Mouse (Mus musculus): ENCODE measurements around the gene 1700020A23Rik. TPM values are rescaled to one million over a fixed set of nuclear protein-coding genes. Genes with fewer than 3 reads are reported as not detected.
A peak's percentile ranks its signal among the peaks of the same experiment; 100 is the strongest.

Gene 1700020A23Rik
- polyA plus RNA-seq, 1 experiment from 2014 or later: 0.25 TPM

DNA sequence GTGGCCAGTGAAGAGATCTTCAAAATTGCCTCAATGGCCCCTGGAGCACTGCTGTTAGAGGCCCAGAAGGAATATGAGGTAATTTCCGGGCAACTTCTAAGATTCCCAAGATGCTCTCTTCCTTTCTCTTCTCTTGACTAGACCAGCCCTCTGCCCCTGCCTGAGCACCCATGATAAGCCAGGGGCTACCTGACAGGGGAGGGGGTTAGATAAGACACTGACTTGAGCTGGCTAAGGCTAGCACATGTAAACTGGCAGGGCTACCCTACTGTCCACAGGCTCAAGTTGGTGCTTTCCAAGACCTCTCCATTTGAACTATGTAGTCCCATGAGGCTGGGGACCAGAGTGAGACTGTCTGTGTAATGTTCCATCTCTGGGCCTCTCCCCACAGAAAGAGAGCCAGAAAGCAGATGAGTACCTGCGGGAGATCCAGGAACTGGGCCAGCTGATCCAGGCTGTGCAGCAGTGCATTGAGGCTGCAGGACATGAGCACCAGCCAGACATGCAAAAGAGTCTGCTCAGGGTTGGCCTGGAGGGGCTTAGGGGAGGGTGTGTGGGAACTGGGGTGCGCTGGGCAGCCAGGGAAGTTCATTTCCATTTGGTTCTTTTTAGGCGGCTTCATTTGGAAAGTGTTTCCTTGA lies 34.9 kb downstream of the 1700020A23Rik start:
- WGBS: 89% methylated on average over 4 of the region's 4 CpGs
- no peak overlapping the region for H3K27ac ChIP-seq
- no peaks in the 10 kb centered on the region for H3K4me1 ChIP-seq
- no peak for ATAC-seq
- H3K9me3 ChIP-seq (replicated peaks): no peaks in the 10 kb centered on the region
- no peak overlapping the region for H3K9ac ChIP-seq
- H3K4me3 ChIP-seq: no peak overlapping the region
- no peak overlapping the region for H3K4me2 ChIP-seq
- H3K27me3 ChIP-seq: no peaks in the 10 kb centered on the region
- peaks cover 74% of the 10 kb centered on the region for H3K36me3 ChIP-seq (ENCODE audit: poor library complexity, severe bottlenecking)

DNA sequence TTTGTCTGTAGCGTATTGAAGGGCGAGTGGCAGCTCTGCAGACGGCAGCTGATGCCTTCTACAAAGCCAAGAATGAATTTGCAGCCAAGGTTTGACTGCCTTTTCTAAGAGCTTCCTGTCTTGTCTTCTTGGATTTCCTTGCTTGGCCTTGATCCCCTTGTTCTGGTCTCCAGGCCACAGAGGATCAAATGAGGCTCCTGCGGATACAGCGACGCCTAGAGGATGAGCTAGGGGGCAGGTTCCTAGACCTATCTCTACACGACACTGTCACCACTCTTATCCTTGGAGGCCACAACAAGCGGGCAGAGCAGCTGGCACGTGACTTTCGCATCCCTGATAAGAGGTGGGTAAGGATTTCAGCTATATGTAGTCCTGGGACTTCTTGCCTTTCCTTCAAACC lies 37.1 kb downstream of the 1700020A23Rik start:
- H3K4me1 ChIP-seq: no peaks in the 10 kb centered on the region
- 87% methylated on average over 10 of the region's 10 CpGs for WGBS
- H3K27ac ChIP-seq: no peak overlapping the region
- H3K9ac ChIP-seq: no peak overlapping the region
- H3K4me2 ChIP-seq: no peak overlapping the region
- H3K27me3 ChIP-seq: no peaks in the 10 kb centered on the region
- ATAC-seq: no peak
- no peak overlapping the region for H3K4me3 ChIP-seq
- H3K36me3 ChIP-seq (ENCODE audit: poor library complexity, severe bottlenecking): peaks cover 83% of the 10 kb centered on the region
- no peaks in the 10 kb centered on the region for H3K9me3 ChIP-seq (replicated peaks)

DNA sequence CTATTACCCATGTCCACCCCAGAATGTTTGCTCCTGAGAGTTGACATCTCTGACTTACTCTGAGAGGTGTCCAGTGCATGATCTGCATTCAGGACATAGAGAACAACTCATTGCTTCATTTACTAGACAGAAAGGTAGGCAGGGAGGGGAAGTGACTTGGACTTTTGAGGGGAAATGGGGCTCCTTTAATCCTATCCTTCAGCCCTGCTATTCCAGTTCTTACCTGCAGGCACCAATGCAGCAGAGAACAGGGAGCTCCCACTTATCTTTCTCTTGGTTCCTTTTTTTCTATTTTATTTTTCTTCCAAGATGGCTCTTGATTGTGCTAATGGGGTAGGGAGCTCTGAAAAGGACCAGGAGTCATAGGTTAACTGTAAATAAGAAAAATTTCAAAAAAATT lies 43.4 kb downstream of the 1700020A23Rik start:
- Histone ChIP-seq H3K9ac (no peak overlapping the region), H3K27me3 (peaks cover 10% of the 10 kb centered on the region), H3K4me3 (no peak overlapping the region), H3K27ac (no peak overlapping the region), H3K4me2 (no peak overlapping the region), H3K36me3 (ENCODE audit: poor library complexity, severe bottlenecking) (peaks cover 25% of the 10 kb centered on the region), H3K9me3 (replicated peaks) (no peaks in the 10 kb centered on the region), H3K4me1 (peaks cover 34% of the 10 kb centered on the region)
- ATAC-seq: no peak

DNA sequence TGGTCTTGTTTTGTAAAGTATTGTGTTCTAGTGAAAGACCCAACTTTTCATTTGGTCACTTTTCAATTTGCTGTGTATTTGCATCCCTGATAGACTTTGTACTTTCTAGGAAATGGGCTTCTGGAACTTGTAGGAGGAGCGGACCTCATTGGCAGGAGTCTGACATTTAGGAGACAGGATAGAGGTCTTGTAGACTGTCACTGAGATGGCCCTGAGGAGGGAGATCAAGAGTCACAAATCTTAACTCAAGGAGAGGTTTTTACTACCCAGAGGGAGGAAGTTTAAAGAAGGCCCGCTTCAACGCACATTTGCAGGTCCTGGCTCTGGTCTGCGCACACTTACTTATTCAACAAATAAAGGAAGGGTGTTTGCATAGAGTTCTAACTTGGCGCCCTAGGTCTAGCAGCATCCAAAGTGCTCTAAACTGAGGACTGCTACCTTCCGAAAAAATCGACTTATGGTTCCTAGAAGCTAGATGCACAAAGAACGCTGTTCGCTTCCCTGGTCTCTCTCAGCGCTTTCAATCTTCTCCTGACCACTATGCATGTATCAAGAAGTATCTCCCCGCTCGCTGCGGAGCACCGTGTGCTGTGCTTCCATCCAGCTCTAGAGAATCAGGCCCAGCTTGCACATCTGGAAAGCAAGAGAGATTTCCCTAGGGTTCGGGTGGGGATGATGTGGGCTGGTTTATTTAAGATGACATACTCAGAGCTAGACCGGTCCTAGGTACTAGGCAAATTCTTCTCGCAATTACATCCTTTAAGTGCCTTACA lies 44.1 kb downstream of the 1700020A23Rik start:
- peaks cover 37% of the 10 kb centered on the region for H3K4me1 ChIP-seq
- WGBS: 10% methylated on average over 17 of the region's 17 CpGs
- peak overlapping the region; percentile 75 for H3K4me2 ChIP-seq
- H3K27me3 ChIP-seq: peaks cover 10% of the 10 kb centered on the region
- no peak overlapping the region for H3K27ac ChIP-seq
- peak; percentile 31; the same call in 1 of the 2 replicates for ATAC-seq
- peak overlapping the region; percentile 90 for H3K9ac ChIP-seq
- peaks cover 17% of the 10 kb centered on the region for H3K36me3 ChIP-seq (ENCODE audit: poor library complexity, severe bottlenecking)
- H3K9me3 ChIP-seq (replicated peaks): no peaks in the 10 kb centered on the region
- H3K4me3 ChIP-seq: peak overlapping the region; percentile 67

DNA sequence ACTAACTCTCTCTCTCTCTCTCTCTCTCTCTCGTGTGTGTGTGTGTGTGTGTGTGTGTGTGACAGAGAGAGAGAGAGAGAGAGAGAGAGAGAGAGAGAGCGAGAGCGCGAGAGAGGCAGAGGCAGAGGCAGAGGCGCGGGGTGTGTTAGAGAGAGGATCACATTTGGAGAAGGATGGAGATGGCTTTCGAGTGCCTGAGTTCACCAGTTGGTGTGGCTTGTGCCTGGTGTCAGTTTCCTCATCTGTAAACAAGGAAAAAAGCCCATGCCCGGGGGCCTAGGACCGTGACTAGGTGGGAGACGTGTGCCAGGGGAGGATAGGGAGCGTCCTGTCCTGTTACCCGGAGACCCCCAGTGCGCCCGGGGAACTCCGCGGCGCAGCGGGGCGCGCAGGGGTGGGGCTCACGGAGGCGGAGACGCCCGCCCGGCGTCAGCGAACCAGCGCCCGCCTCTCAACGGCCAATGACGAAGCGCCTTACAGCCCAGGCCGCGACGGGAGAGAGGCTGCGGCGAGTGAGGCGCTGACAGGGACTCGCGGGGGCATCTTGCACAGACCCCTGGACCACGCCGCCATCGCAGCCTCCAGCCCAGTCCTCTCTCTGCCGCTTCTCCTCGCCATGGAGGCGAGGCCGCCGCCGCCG lies 44.9 kb downstream of the 1700020A23Rik start, which contains the start of gene Ptpra:
Ptpra (plus strand) TSS at position 485 of the 640 bp plus-strand sequence.
- peak; percentile 98 for ATAC-seq
- WGBS: under 1% methylated on average over 41 of the region's 50 CpGs
- Histone ChIP-seq H3K27ac (peak within 1 kb of the TSS; percentile 84), H3K4me1 (peaks cover 44% of the 10 kb centered on the region), H3K9ac (peak within 1 kb of the TSS; percentile 90), H3K4me3 (peak within 1 kb of the TSS; percentile 67), H3K27me3 (peaks cover 10% of the 10 kb centered on the region), H3K4me2 (peak within 1 kb of the TSS; percentile 75), H3K36me3 (ENCODE audit: poor library complexity, severe bottlenecking) (peaks cover 10% of the 10 kb centered on the region; the same call in 1 of the 2 replicates), H3K9me3 (replicated peaks) (no peaks in the 10 kb centered on the region)

DNA sequence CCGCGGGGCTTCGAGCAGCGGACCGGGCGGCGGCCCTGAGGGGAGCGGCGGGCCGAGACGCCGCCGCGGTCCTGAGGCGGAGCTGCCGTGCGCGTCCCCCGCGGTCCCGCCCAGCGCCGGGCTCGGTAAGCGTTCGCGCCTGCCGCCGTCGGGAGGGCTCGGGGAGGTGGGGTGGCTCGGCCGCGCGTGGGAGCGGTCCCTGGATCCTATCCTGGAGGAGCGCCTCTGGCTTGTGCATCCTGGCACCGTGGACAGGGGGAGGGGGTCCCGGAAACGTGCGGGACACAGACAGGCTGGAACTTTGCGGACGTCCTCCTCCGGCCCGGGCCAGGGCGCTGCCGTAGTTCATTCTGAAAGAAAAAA lies 45.4 kb downstream of the 1700020A23Rik start:
- H3K4me2 ChIP-seq: peak overlapping the region; percentile 75
- peaks cover 10% of the 10 kb centered on the region for H3K27me3 ChIP-seq
- H3K9me3 ChIP-seq (replicated peaks): no peaks in the 10 kb centered on the region
- peak overlapping the region; percentile 67 for H3K4me3 ChIP-seq
- peak overlapping the region; percentile 90 for H3K9ac ChIP-seq
- WGBS: under 1% methylated on average over 45 of the region's 47 CpGs
- peaks cover 47% of the 10 kb centered on the region for H3K4me1 ChIP-seq
- peak overlapping the region; percentile 84 for H3K27ac ChIP-seq
- peaks cover 7% of the 10 kb centered on the region; the same call in 1 of the 2 replicates for H3K36me3 ChIP-seq (ENCODE audit: poor library complexity, severe bottlenecking)
- ATAC-seq: peak; percentile 88

DNA sequence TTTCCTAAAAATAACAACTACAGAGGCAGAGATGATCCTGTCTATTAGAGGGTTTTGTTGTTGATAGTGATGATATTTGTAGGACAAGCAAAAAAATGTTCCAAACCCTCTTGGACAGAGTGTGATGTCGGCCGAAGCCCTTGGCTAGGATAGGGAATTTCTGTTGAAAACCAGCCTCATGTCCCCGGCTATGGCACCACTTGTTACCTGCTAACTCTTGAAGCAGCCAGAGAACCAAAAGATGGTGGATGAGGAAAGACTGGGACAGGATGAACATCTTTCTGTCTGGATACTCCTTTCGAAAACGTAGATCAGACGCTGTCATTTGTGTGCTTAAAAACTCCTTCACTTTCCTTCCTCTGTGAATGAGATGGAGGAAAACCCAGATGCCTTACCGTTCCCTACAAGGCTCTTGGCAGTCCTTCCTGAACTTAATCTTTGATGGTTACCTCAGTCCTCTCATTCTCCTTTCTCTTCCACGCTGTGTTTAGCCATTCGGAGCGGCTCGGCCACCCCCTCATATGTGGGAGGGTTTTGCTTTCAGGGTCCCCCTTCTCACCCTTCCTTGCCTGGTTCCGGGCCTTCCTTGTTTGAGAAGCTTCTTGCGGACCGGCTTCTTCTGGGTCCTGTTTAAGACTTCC lies 46.1 kb downstream of the 1700020A23Rik start:
- WGBS: 62% methylated on average over 14 of the region's 14 CpGs
- Histone ChIP-seq H3K4me3 (peak overlapping the region; percentile 67), H3K27me3 (peaks cover 10% of the 10 kb centered on the region), H3K4me2 (peak overlapping the region; percentile 75), H3K36me3 (ENCODE audit: poor library complexity, severe bottlenecking) (no peaks in the 10 kb centered on the region), H3K9ac (peak overlapping the region; percentile 90), H3K27ac (no peak overlapping the region), H3K4me1 (peaks cover 53% of the 10 kb centered on the region), H3K9me3 (replicated peaks) (no peaks in the 10 kb centered on the region)
- ATAC-seq: no peak

DNA sequence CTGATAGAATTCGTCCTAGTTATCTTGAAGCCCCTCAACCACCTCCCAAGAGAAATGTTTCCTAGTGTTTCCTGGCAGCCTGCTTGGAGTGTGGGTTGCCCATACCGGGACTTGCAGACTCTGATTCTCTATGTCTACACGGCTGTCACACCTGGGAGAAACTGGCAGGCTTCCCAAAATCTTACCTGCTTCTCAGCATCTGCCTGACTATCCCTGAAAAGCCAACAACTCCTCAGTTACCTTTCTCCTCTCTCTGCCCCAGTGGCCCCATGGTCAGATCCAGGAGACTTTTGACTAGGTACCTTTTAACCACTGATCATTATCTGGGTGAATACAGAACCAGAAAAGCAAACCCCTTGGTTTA lies 46.6 kb downstream of the 1700020A23Rik start:
- Histone ChIP-seq H3K36me3 (ENCODE audit: poor library complexity, severe bottlenecking) (no peaks in the 10 kb centered on the region), H3K4me1 (peaks cover 55% of the 10 kb centered on the region), H3K9me3 (replicated peaks) (no peaks in the 10 kb centered on the region), H3K9ac (peak overlapping the region; percentile 90), H3K4me3 (peak overlapping the region; percentile 67), H3K27ac (no peak overlapping the region), H3K4me2 (peak overlapping the region; percentile 75), H3K27me3 (peaks cover 10% of the 10 kb centered on the region)
- 75% methylated on average over 3 of the region's 3 CpGs for WGBS
- ATAC-seq: no peak

DNA sequence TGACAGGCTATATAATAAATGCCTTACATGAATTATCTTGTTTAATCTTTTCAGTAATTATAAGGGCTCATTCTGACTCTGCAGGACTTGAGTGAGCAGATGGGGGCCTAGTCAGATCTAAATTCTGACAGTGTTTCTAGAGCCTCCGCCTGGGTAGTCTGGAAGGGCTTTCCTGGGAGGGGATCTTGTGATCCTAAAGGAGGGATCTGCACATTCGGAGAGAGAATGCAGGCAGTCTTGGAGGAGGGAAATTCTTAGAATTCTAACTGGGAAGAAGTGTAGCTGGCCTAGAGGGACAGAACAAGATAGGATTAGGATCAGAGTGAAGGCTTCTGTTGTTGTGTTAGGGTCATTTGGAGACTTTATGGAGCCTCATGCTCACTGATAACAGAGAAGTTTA lies 47.2 kb downstream of the 1700020A23Rik start:
- WGBS: 60% methylated on average over 2 of the region's 2 CpGs
- no peak overlapping the region for H3K27ac ChIP-seq
- no peak for ATAC-seq
- H3K9ac ChIP-seq: peak overlapping the region; percentile 90; the same call in 1 of the 2 replicates
- H3K27me3 ChIP-seq: peaks cover 10% of the 10 kb centered on the region
- peaks cover 55% of the 10 kb centered on the region for H3K4me1 ChIP-seq
- H3K9me3 ChIP-seq (replicated peaks): no peaks in the 10 kb centered on the region
- 0 out of 2 replicates have a peak overlapping the region, but pooled peaks have one; percentile 67 for H3K4me3 ChIP-seq
- no peaks in the 10 kb centered on the region for H3K36me3 ChIP-seq (ENCODE audit: poor library complexity, severe bottlenecking)
- no peak overlapping the region; the same call in 1 of the 2 replicates for H3K4me2 ChIP-seq

DNA sequence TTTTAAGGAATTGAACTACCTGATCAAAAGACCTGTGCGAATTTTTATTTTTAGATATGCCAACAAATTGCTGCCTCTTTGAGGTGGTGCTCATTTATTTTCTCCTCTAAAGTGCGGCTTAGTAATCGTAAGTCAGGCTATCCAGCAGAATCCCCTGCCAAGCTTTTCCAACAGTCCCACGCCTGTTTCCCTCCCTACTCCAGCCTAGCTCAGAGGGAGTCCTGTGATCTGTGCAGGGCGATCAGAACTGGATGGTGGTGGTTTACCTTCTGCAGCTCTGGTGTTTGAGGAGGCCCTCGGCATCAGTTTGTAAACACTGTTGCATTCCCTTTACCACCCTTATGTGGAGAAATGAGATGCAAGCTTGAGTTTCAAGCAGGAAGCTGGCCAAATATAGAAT lies 48.4 kb downstream of the 1700020A23Rik start:
- Histone ChIP-seq H3K9me3 (replicated peaks) (no peaks in the 10 kb centered on the region), H3K4me1 (peaks cover 55% of the 10 kb centered on the region), H3K4me2 (no peak overlapping the region), H3K4me3 (no peak overlapping the region), H3K9ac (no peak overlapping the region), H3K36me3 (ENCODE audit: poor library complexity, severe bottlenecking) (no peaks in the 10 kb centered on the region), H3K27ac (no peak overlapping the region), H3K27me3 (peaks cover 5% of the 10 kb centered on the region)
- no peak for ATAC-seq
- 65% methylated on average over 6 of the region's 6 CpGs for WGBS

DNA sequence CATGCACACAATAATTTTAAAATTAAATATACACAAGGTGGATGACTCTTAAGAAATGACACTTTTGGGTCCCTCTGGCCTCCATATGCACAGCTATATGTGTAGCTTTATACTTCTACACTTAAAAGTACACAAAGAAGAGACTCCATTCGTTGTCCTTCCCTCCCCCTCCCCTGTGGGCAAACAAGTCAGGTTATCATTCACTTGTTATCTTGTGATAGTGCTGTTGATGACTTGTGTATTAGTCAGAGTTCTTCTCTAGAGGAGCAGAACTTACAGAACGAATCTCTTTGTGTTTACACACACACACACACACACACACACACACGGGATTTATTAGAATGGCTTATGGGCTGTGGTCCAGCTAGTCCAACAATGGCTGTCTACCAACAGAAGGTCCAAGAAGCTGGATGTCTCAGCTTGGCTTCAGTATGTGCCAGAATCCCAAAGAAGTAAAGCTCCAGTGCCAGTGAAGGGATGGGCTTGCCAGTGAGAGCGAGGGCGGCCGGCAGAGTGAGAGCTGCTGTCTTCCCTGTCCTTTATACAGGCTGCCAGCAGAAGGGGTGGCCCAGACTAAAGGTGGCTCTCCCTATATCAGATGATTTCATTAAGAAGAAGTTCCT lies 49.8 kb downstream of the 1700020A23Rik start:
- Histone ChIP-seq H3K27ac (no peak overlapping the region), H3K4me2 (no peak overlapping the region), H3K4me1 (peaks cover 47% of the 10 kb centered on the region), H3K4me3 (no peak overlapping the region), H3K27me3 (no peaks in the 10 kb centered on the region), H3K36me3 (ENCODE audit: poor library complexity, severe bottlenecking) (no peaks in the 10 kb centered on the region), H3K9ac (no peak overlapping the region), H3K9me3 (replicated peaks) (no peaks in the 10 kb centered on the region)
- 72% methylated on average over 6 of the region's 6 CpGs for WGBS
- ATAC-seq: no peak
